Mouse (Mus musculus) brain, embryonic 14.5 days (tissue): ENCODE data around the gene Cnst.

ENCODE experiments used
- CTCF ChIP-seq: fragments of 200-500 bp; IDR thresholded peaks from 2 replicates; pipeline ENCODE4 v1.5.1; 2012; ENCODE audit warnings: inconsistent platforms, mild to moderate bottlenecking, moderate library complexity, borderline replicate concordance; ENCODE audit not compliant: insufficient read depth, insufficient read length; ENCODE audit errors: extremely low read depth
- POLR2A ChIP-seq: fragments of 200-500 bp; IDR thresholded peaks from 2 replicates; pipeline ENCODE4 v1.6.1; 2012; ENCODE audit warnings: mild to moderate bottlenecking, inconsistent platforms, borderline replicate concordance; ENCODE audit not compliant: poor library complexity, insufficient read depth, insufficient read length, severe bottlenecking; ENCODE audit errors: extremely low read depth

- TF ChIP-seq CTCF (no peak), POLR2A (no peak)
Observed at GRCm38 (mm10) chr1:179644151-179644550, 98.0 kb downstream of the Cnst start.
